Mouse (Mus musculus) G1E (cell line): ENCODE measurements around the gene Mapk8ip2. TPM values are rescaled to one million over a fixed set of nuclear protein-coding genes. Genes with fewer than 3 reads are reported as not detected.

Experiments used
- ATAC-seq: 2 replicates; pipeline ENCODE4 v1.8.0; 2016; ENCODE audit warnings: mild to moderate bottlenecking; ENCODE audit not compliant: insufficient number of reproducible peaks, poor library complexity, low FRiP score, severe bottlenecking; ENCODE audit errors: extremely low read depth
- DNase-seq: peaks from one replicate; pipeline ENCODE4 v3.0.0; 2012; ENCODE audit warnings: low spot score
- H3K27me3 ChIP-seq: 2 replicates; pipeline ENCODE4 v1.6.1; 2012; ENCODE audit warnings: mild to moderate bottlenecking, low read length, inconsistent platforms; ENCODE audit not compliant: insufficient read depth
- H3K36me3 ChIP-seq: replicated peaks from 2 replicates; pipeline ENCODE3; 2012; ENCODE audit warnings: mild to moderate bottlenecking, inconsistent platforms
- H3K4me1 ChIP-seq: 2 replicates; pipeline ENCODE4 v1.6.1; 2012; ENCODE audit warnings: low read depth, low read length, inconsistent platforms, mixed read lengths; ENCODE audit not compliant: insufficient read depth
- H3K4me3 ChIP-seq: 2 replicates; pipeline ENCODE4 v1.5.1; 2012; ENCODE audit warnings: low read depth, mild to moderate bottlenecking, inconsistent platforms, low read length, moderate library complexity, mixed read lengths
- H3K9me3 ChIP-seq: replicated peaks from 2 replicates; pipeline ENCODE4 v1.6.1; 2012; ENCODE audit warnings: inconsistent platforms
- CTCF ChIP-seq: IDR thresholded peaks from 2 replicates; pipeline ENCODE4 v1.5.1; 2012; ENCODE audit warnings: low read depth, low read length, inconsistent platforms, mixed read lengths
- GATA1 ChIP-seq: IDR thresholded peaks from 2 replicates; pipeline ENCODE4 v1.6.1; 2012; ENCODE audit warnings: borderline replicate concordance, low read length, inconsistent platforms, mixed read lengths
- GATA2 ChIP-seq: IDR thresholded peaks from 2 replicates; pipeline ENCODE4 v1.6.1; 2012; ENCODE audit warnings: low read depth, low read length, inconsistent platforms, borderline replicate concordance
- POLR2AphosphoS5 ChIP-seq: IDR thresholded peaks from 2 replicates; pipeline ENCODE4 v1.6.1; 2012; ENCODE audit warnings: low read depth, low read length, inconsistent platforms; ENCODE audit not compliant: insufficient replicate concordance
- TAL1 ChIP-seq: conservative IDR thresholded peaks from 2 replicates; pipeline ENCODE4 v1.6.1; 2012; ENCODE audit warnings: low read depth, low read length, inconsistent platforms, mixed read lengths
- polyA plus RNA-seq: library from polyadenylated mRNA; stranded (reverse); fragments of >175 nt; gene quantifications from 2 replicates; pipeline ENCODE4 v1.2.3, GENCODE M21; 2012
- total RNA-seq, 2 experiments: library from RNA; stranded (forward) in 1 of 2; stranded (reverse) in 1 of 2; fragments of 200-1000 nt in 1 of 2; fragments of >200 nt in 1 of 2; fragmentation: Nextera tagmentation in 1 of 2; gene quantifications; 2 replicates each; pipeline ENCODE4 v1.2.3; 2014 to 2017

The Mapk8ip2 gene
- total and polyA plus RNA-seq, 3 experiments = 0.05 TPM; not detected in 2

GRCm38 (mm10) chr15:89442486-89443070 is 11.1 kb upstream of the Mapk8ip2 start:
- Histone ChIP-seq H3K27me3 (peaks cover 2% of the 10 kb centered on the region; the same call in 1 of the 2 replicates), H3K4me3 (no peak overlapping the region), H3K36me3 (no peaks in the 10 kb centered on the region), H3K9me3 (no peaks in the 10 kb centered on the region), H3K4me1 (0 out of 2 replicates have a peak, but pooled peaks cover 1% of the 10 kb centered on the region)
- TF ChIP-seq POLR2AphosphoS5 (no peak), CTCF (no peak), GATA1 (no peak), GATA2 (no peak), TAL1 (no peak)
- DNase-seq (no peak), ATAC-seq (no peak)

GRCm38 (mm10) chr15:89452906-89453864 is 528 bp upstream of the Mapk8ip2 start:
- no peaks in the 10 kb centered on the region for H3K4me1 ChIP-seq
- H3K9me3 ChIP-seq = peaks cover 9% of the 10 kb centered on the region
- no peaks in the 10 kb centered on the region for H3K36me3 ChIP-seq
- H3K4me3 ChIP-seq = no peak overlapping the region
- ATAC-seq (no peak), DNase-seq (no peak)
- H3K27me3 ChIP-seq = peaks cover 6% of the 10 kb centered on the region; the same call in 1 of the 2 replicates
- TF ChIP-seq GATA1 (no peak), CTCF (no peak), GATA2 (no peak), POLR2AphosphoS5 (no peak), TAL1 (no peak)

- Histone ChIP-seq H3K4me3 (no peak overlapping the region), H3K36me3 (no peaks in the 10 kb centered on the region), H3K27me3 (peaks cover 10% of the 10 kb centered on the region; the same call in 1 of the 2 replicates), H3K4me1 (no peaks in the 10 kb centered on the region), H3K9me3 (peaks cover 9% of the 10 kb centered on the region)
- DNase-seq = no peak
- no peak for ATAC-seq
- TF ChIP-seq GATA1 = no peak
Measured at GRCm38 (mm10) chr15:89454857-89455256, 1.1 kb downstream of the Mapk8ip2 start.

GRCm38 (mm10) chr15:89455642-89456041 is 1.9 kb downstream of the Mapk8ip2 start:
- DNase-seq (no peak), ATAC-seq (no peak)
- TF ChIP-seq POLR2AphosphoS5 (no peak), GATA2 (no peak), GATA1 (no peak), TAL1 (no peak), CTCF (no peak)
- H3K9me3 ChIP-seq = peaks cover 9% of the 10 kb centered on the region
- H3K4me1 ChIP-seq = no peaks in the 10 kb centered on the region
- no peak overlapping the region for H3K4me3 ChIP-seq
- H3K27me3 ChIP-seq = peaks cover 10% of the 10 kb centered on the region; the same call in 1 of the 2 replicates
- no peaks in the 10 kb centered on the region for H3K36me3 ChIP-seq

- Histone ChIP-seq H3K4me1 (no peaks in the 10 kb centered on the region), H3K9me3 (peaks cover 3% of the 10 kb centered on the region), H3K27me3 (peaks cover 13% of the 10 kb centered on the region; the same call in 1 of the 2 replicates), H3K4me3 (no peak overlapping the region), H3K36me3 (no peaks in the 10 kb centered on the region)
- ATAC-seq (no peak), DNase-seq (no peak)
- TF ChIP-seq POLR2AphosphoS5 (no peak), GATA1 (no peak), TAL1 (no peak), CTCF (no peak), GATA2 (no peak)
Measured at GRCm38 (mm10) chr15:89458942-89459341, 5.2 kb downstream of the Mapk8ip2 start.

GRCm38 (mm10) chr15:89459821-89460220 is 6.1 kb downstream of the Mapk8ip2 start:
- no peaks in the 10 kb centered on the region for H3K36me3 ChIP-seq

More at GRCm38 (mm10) chr15:89459821-89460220, 6.1 kb downstream of the Mapk8ip2 start:
- DNase-seq = no peak
- Histone ChIP-seq H3K4me3 (no peak overlapping the region), H3K9me3 (no peaks in the 10 kb centered on the region), H3K27me3 (peaks cover 13% of the 10 kb centered on the region; the same call in 1 of the 2 replicates), H3K4me1 (no peaks in the 10 kb centered on the region)
- no peak for ATAC-seq
- TF ChIP-seq TAL1 (no peak), CTCF (no peak), POLR2AphosphoS5 (no peak), GATA1 (no peak), GATA2 (no peak)
